Mouse (Mus musculus): ENCODE data around the gene Luc7l2.
"Not testable (repeated sequence)": the region's sequence is repeated elsewhere in the genome, so short reads cannot be mapped to it uniquely, and the experiment has no call there.

Luc7l2 gene

GRCm38 (mm10) chr6:38551062-38551988 is at the start of gene Luc7l2:
Gene Luc7l2, plus strand, starts transcription at chr6:38551334.
- peak; percentile 100 for DNase-seq (ENCODE audit: low read depth, low spot score)

- DNase-seq (ENCODE audit: low read depth, low spot score), result no peak
Measured at GRCm38 (mm10) chr6:38512096-38512495, 39.0 kb upstream of the Luc7l2 start.

GRCm38 (mm10) chr6:38512830-38513229 is 38.3 kb upstream of the Luc7l2 start:
- DNase-seq (ENCODE audit: low read depth, low spot score), result no peak

GRCm38 (mm10) chr6:38515201-38515600 is 35.9 kb upstream of the Luc7l2 start:
- DNase-seq (ENCODE audit: low read depth, low spot score), result no peak

- no peak for DNase-seq (ENCODE audit: low read depth, low spot score)
Measured at GRCm38 (mm10) chr6:38523851-38524250, 27.3 kb upstream of the Luc7l2 start.

GRCm38 (mm10) chr6:38531211-38531820 is 19.8 kb upstream of the Luc7l2 start:
- peak; percentile 55 for DNase-seq (ENCODE audit: low read depth, low spot score)

GRCm38 (mm10) chr6:38532500-38533420 is 18.4 kb upstream of the Luc7l2 start:
- DNase-seq (ENCODE audit: low read depth, low spot score), result peak; percentile 23

GRCm38 (mm10) chr6:38533428-38534405 is 17.4 kb upstream of the Luc7l2 start, which contains the start of gene Fmc1:
Gene Fmc1, plus strand, starts transcription at chr6:38533502.
- peak; percentile 100 for DNase-seq (ENCODE audit: low read depth, low spot score)

GRCm38 (mm10) chr6:38534640-38535365 is 16.3 kb upstream of the Luc7l2 start:
- peak; percentile 97 for DNase-seq (ENCODE audit: low read depth, low spot score)

- no peak for DNase-seq (ENCODE audit: low read depth, low spot score)
Measured at GRCm38 (mm10) chr6:38535366-38535690, 15.8 kb upstream of the Luc7l2 start.

- DNase-seq (ENCODE audit: low read depth, low spot score), result no peak
Measured at GRCm38 (mm10) chr6:38535788-38536187, 15.3 kb upstream of the Luc7l2 start.

GRCm38 (mm10) chr6:38544141-38544540 is 7.0 kb upstream of the Luc7l2 start:
- DNase-seq (ENCODE audit: low read depth, low spot score), result not testable (repeated sequence)

GRCm38 (mm10) chr6:38547005-38547404 is 4.1 kb upstream of the Luc7l2 start:
- DNase-seq (ENCODE audit: low read depth, low spot score), result not testable (repeated sequence)

- no peak for DNase-seq (ENCODE audit: low read depth, low spot score)
Measured at GRCm38 (mm10) chr6:38547707-38548106, 3.4 kb upstream of the Luc7l2 start.

GRCm38 (mm10) chr6:38548595-38548994 is 2.5 kb upstream of the Luc7l2 start:
- not testable (repeated sequence) for DNase-seq (ENCODE audit: low read depth, low spot score)

- not testable (repeated sequence) for DNase-seq (ENCODE audit: low read depth, low spot score)
Measured at GRCm38 (mm10) chr6:38549840-38550239, 1.3 kb upstream of the Luc7l2 start.

GRCm38 (mm10) chr6:38550250-38551061 is 678 bp upstream of the Luc7l2 start:
- peak; percentile 89 for DNase-seq (ENCODE audit: low read depth, low spot score)

GRCm38 (mm10) chr6:38551989-38552635 is 978 bp downstream of the Luc7l2 start:
- DNase-seq (ENCODE audit: low read depth, low spot score), result peak; percentile 99

- DNase-seq (ENCODE audit: low read depth, low spot score), result no peak
Measured at GRCm38 (mm10) chr6:38552636-38553000, 1.5 kb downstream of the Luc7l2 start.
